Mouse (Mus musculus) neutrophil, adult 59 days (primary cell): ENCODE data around the gene Rgl2. TPM values are rescaled to one million over a fixed set of nuclear protein-coding genes. Genes with fewer than 3 reads are reported as not detected.

Experiments used
- total RNA-seq, 2 experiments: library from RNA; stranded (reverse); gene quantifications; 1 replicate in 1 of 2; 2 replicates in 1 of 2; pipeline ENCODE4 v1.2.4; 2023

Gene Rgl2
- 100 to 1,000 TPM; 208 to 226 TPM for total RNA-seq

GRCm38 (mm10) chr17:33929371-33930279, at the start of gene Rgl2:
Gene Rgl2 (plus strand): TSS chr17:33929543.

DNA sequence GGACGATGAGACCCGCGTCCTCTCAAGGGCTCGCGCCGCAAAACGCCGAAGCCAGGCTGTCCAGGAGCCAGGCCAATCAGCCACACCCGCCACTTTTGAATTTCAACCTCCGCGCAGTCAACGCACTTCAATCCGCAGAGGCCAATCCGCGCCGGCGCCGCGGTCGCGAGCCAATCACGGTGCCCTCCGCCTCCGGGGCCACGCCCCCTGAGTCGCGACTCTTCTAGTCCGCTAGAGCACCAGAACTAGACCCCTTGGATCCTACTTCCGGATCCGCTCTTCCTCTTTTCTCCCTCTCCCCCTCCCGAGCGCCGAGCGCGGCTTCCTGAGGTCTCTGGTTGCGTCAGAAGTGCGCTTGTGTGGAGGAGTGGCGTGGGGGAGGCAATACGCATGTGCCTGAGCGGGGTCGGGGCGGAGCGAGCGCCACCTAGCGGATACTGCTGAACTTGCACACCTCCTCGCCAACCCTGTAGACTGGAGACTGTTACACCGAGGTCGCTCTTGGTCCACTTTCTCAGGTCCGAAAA, 38.7 kb upstream of the Rgl2 start, which contains the start of gene Kifc1:
Kifc1 (minus strand) TSS at position 129 of the 527 bp plus-strand sequence.

GRCm38 (mm10) chr17:33904835-33905234, 24.5 kb upstream of the Rgl2 start, which contains the start of gene Platr17:
Gene Platr17 (plus strand): TSS chr17:33905135.

GRCm38 (mm10) chr17:33909077-33909868, 20.1 kb upstream of the Rgl2 start, which contains the start of gene Daxx:
Gene Daxx (plus strand): TSS chr17:33909414.

DNA sequence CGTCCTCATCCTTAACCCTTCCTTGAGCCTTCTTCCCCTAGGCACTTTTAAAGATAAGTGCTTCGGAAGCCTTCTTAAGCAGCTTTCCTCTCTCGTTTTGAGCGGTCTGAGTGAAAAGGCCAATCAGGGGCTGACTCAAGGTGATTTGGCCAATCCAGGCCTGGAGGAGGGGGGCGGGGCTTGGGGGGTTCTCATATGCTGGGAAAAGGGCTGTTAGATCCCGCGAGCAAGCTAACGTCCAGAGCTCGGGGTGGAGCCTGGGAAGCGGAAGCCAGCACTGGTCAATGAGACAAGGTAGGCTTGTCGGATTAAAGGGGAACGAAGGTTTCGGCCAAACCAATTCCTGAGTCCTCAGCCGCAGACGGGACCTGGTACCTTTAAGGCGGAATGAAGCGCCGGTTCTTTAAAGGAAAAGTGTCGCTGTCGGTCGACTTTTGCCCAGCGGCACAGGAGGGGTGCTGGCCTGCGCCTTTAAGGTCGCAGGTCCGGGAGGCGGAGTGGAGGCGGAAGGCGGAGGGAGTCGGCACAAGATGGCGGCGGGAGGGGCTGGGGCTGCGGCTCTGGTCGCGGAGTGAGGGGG, 13.6 kb upstream of the Rgl2 start, which contains the start of the genes Tapbp and Zbtb22:
Tapbp (plus strand) TSS at position 229 of the 580 bp plus-strand sequence.
Zbtb22 (plus strand) TSS at position 234 of the 580 bp plus-strand sequence.

GRCm38 (mm10) chr17:33940206-33940805, 11.0 kb downstream of the Rgl2 start, which contains the start of the genes Pfdn6 and Wdr46:
Gene Pfdn6 (minus strand): TSS chr17:33940343.
Gene Wdr46 (plus strand): TSS chr17:33940660.

GRCm38 (mm10) chr17:33951021-33951946, 21.9 kb downstream of the Rgl2 start, which contains the start of gene B3galt4:
Gene B3galt4 (minus strand): TSS chr17:33951488.

DNA sequence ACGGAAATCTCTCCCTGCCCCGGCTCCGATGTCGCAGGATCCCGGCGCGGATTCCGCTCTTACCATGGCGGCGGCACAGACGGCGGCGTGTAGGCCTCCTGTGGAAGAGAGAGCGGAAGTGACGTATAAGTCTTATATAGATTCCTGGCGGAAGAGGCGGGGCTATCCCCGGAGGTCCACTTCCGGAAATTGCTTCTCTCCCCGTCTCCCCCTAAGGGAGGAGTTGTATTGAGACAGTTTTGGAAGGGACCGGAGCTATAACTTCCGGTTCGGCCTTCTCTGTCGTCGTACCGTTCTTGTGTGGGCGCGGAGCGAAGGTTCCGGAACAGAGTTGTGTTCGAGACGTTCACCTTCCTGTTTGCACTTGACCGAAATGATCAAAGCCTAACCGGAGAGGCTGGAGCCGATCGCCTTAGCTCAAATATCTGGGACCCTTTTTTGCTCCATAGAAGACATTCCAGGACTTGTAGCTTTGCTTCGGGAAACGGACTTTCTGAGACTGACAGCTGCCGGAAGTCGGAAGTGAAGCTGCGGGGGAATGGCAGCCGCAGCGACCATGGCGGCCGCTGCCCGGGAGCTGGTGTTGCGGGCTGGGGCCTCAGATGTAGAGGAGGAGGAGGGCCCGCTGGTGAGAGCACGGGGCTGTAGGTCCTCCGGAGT, 26.3 kb downstream of the Rgl2 start, which contains the start of the genes Vps52 and Rps18:
Vps52 (plus strand) TSS at position 258 of the 660 bp plus-strand sequence.
Rps18 (minus strand) TSS at position 447 of the 660 bp plus-strand sequence.

Other genes with a start within 250 kb of the Rgl2 start
- gene Hnrnpm, start 242.7 kb upstream of the Rgl2 start, total RNA-seq, result 100 to 1,000 TPM; 181 to 236 TPM
- gene March2, start 210.9 kb upstream of the Rgl2 start, total RNA-seq, result 10 to 100 TPM; 58.9 to 59.2 TPM
- gene Rab11b, start 169.0 kb upstream of the Rgl2 start, total RNA-seq, result 100 to 1,000 TPM; 174 to 180 TPM
- 1 to 10 TPM; 1.1 to 1.2 TPM for gene Angptl4, start 147.7 kb upstream of the Rgl2 start, total RNA-seq
- gene Kank3, start 119.0 kb upstream of the Rgl2 start, total RNA-seq, result 1 to 10 TPM; 4.7 to 7.4 TPM
- gene Rps28, start 105.0 kb upstream of the Rgl2 start, total RNA-seq, result 1,000 to 10,000 TPM; 1,073 to 1,248 TPM
- gene Ndufa7, start 105.0 kb upstream of the Rgl2 start, total RNA-seq, result 100 to 1,000 TPM; 110 to 135 TPM
- gene Cd320, start 86.5 kb upstream of the Rgl2 start, total RNA-seq, result 1 to 10 TPM; 1.1 to 1.5 TPM
- not detected for gene Gm7029, start 55.7 kb upstream of the Rgl2 start, total RNA-seq
- gene Kifc1, start 38.9 kb upstream of the Rgl2 start, total RNA-seq, result 10 to 100 TPM; 45.6 to 48.3 TPM
- under 1 TPM in 1 of 2 experiments, not detected in 1; 0.66 TPM for gene Platr17, start 24.4 kb upstream of the Rgl2 start, total RNA-seq
- 10 to 100 TPM; 42.9 to 43.9 TPM for gene Daxx, start 20.1 kb upstream of the Rgl2 start, total RNA-seq
- 100 to 1,000 TPM; 238 to 240 TPM for gene Tapbp, start 13.6 kb upstream of the Rgl2 start, total RNA-seq
- gene Zbtb22, start 13.6 kb upstream of the Rgl2 start, total RNA-seq, result 10 to 100 TPM; 32.0 to 36.2 TPM
- 10 to 100 TPM; 56.6 to 57.6 TPM for gene Pfdn6, start 10.8 kb downstream of the Rgl2 start, total RNA-seq
- 10 to 100 TPM; 18.7 to 20.9 TPM for gene Wdr46, start 11.1 kb downstream of the Rgl2 start, total RNA-seq
- 10 to 100 TPM; 10.7 to 12.0 TPM for gene B3galt4, start 21.9 kb downstream of the Rgl2 start, total RNA-seq
- gene Vps52, start 26.3 kb downstream of the Rgl2 start, total RNA-seq, result 10 to 100 TPM; 51.7 to 59.1 TPM
- 100 to 1,000 TPM; 438 to 472 TPM for gene Rps18, start 26.5 kb downstream of the Rgl2 start, total RNA-seq
- gene H2-K1, start 70.8 kb downstream of the Rgl2 start, total RNA-seq, result 100 to 1,000 TPM; 950 to 982 TPM
- gene Ring1, start 95.1 kb downstream of the Rgl2 start, total RNA-seq, result 10 to 100 TPM; 13.7 to 14.8 TPM
- 10 to 100 TPM; 69.5 to 70.9 TPM for gene H2-Ke6, start 98.5 kb downstream of the Rgl2 start, total RNA-seq
- gene Slc39a7, start 102.1 kb downstream of the Rgl2 start, total RNA-seq, result 10 to 100 TPM; 60.0 to 81.8 TPM
- 10 to 100 TPM; 57.4 to 59.4 TPM for gene Rxrb, start 102.3 kb downstream of the Rgl2 start, total RNA-seq
- gene Col11a2, start 109.9 kb downstream of the Rgl2 start, total RNA-seq, result 1 to 10 TPM; 4.2 to 7.9 TPM
- 1 to 10 TPM; 1.5 to 1.8 TPM for gene H2-Oa, start 162.8 kb downstream of the Rgl2 start, total RNA-seq
- gene H2-DMa, start 190.0 kb downstream of the Rgl2 start, total RNA-seq, result 10 to 100 TPM; 52.3 to 73.6 TPM
- 100 to 1,000 TPM; 173 to 194 TPM for gene Brd2, start 193.1 kb downstream of the Rgl2 start, total RNA-seq
- 10 to 100 TPM; 23.5 to 25.0 TPM for gene H2-DMb2, start 213.8 kb downstream of the Rgl2 start, total RNA-seq
- gene H2-DMb1, start 223.5 kb downstream of the Rgl2 start, total RNA-seq, result 10 to 100 TPM; 34.0 to 36.4 TPM